In the genomic region with DNA sequence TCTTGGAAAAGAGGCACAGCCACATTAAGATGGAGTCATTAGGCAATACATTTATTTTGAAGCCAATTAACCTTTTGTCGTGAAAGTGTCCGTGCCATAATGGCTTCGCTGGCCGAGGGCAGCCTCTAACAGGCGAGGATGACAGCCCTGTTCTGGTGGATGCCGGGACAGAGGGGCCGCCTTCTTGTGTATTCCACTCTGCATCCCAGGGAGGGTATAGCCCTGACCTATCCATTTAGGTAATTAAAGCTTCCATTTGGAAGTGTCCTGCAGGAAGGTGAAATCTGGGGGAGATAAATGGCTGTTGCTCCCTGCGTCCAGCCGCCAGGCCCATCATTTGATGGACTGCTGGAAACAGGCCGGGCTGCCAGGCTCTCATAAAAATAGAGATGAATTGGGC, we compare ENCODE assay signal across 18 mouse cellular contexts.
DNase-seq lines count a peak whose midpoint lies in the region; ATAC-seq lines count a peak whose summit lies in the region.
"Had no signal": no experiment of that assay in that cellular context is flagged by ENCODE, and none has a peak within 500 bp of the region (broad histone marks: within the 10 kb centered on the region; RNA-seq: fewer than 3 reads in every experiment).

No protein-coding gene starts in this region.

- no peak overlapping the region for H3K27ac ChIP-seq in forebrain, embryonic 12.5 days
- no peak overlapping the region for H3K27ac ChIP-seq in forebrain, embryonic 13.5 days
- no peak overlapping the region for H3K27ac ChIP-seq in kidney, embryonic 16.5 days (ENCODE audit: low read length)
- H3K27ac ChIP-seq in neural tube, embryonic 12.5 days = peak overlapping the region; percentile 20; the same call in 1 of the 2 replicates
- H3K27ac ChIP-seq: midbrain, embryonic 15.5 days had no signal

- no peaks in the 10 kb centered on the region for H3K27me3 ChIP-seq in forebrain, embryonic 12.5 days
- H3K27me3 ChIP-seq in forebrain, embryonic 13.5 days = no peaks in the 10 kb centered on the region
- H3K27me3 ChIP-seq in kidney, embryonic 16.5 days (ENCODE audit: insufficient read depth, low read length) = no peaks in the 10 kb centered on the region
- no peaks in the 10 kb centered on the region for H3K27me3 ChIP-seq in neural tube, embryonic 12.5 days (replicated peaks)
- H3K27me3 ChIP-seq: midbrain, embryonic 15.5 days had no signal

- H3K9me3 ChIP-seq in forebrain, embryonic 12.5 days = no peaks in the 10 kb centered on the region
- no peaks in the 10 kb centered on the region for H3K9me3 ChIP-seq in forebrain, embryonic 13.5 days (replicated peaks)
- H3K9me3 ChIP-seq in kidney, embryonic 16.5 days (ENCODE audit: low read length) = no peaks in the 10 kb centered on the region
- no peaks in the 10 kb centered on the region for H3K9me3 ChIP-seq in neural tube, embryonic 12.5 days
- H3K9me3 ChIP-seq: midbrain, embryonic 15.5 days had no signal

- peak overlapping the region; percentile 2; the same call in 1 of the 2 replicates for H3K9ac ChIP-seq in forebrain, embryonic 12.5 days
- no peak overlapping the region for H3K9ac ChIP-seq in forebrain, embryonic 13.5 days
- no peak overlapping the region for H3K9ac ChIP-seq in kidney, embryonic 16.5 days (replicated peaks; ENCODE audit: low read length)
- H3K9ac ChIP-seq in neural tube, embryonic 12.5 days = no peak overlapping the region
- H3K9ac ChIP-seq: midbrain, embryonic 15.5 days had no signal

- H3K36me3 ChIP-seq in forebrain, embryonic 12.5 days (replicated peaks) = no peaks in the 10 kb centered on the region
- H3K36me3 ChIP-seq in forebrain, embryonic 13.5 days (ENCODE audit: poor library complexity, severe bottlenecking) = no peaks in the 10 kb centered on the region
- H3K36me3 ChIP-seq in kidney, embryonic 16.5 days (ENCODE audit: insufficient read depth, low read length) = no peaks in the 10 kb centered on the region
- no peaks in the 10 kb centered on the region for H3K36me3 ChIP-seq in neural tube, embryonic 12.5 days
- H3K36me3 ChIP-seq: midbrain, embryonic 15.5 days had no signal

- WGBS in forebrain, embryonic 12.5 days = 37% methylated on average over 10 of the region's 10 CpGs
- 36% methylated on average over 10 of the region's 10 CpGs for WGBS in forebrain, embryonic 13.5 days
- WGBS in kidney, embryonic 16.5 days = 19% methylated on average over 10 of the region's 10 CpGs
- 10% methylated on average over 10 of the region's 10 CpGs for WGBS in neural tube, embryonic 12.5 days

- no peak overlapping the region for H3K4me2 ChIP-seq in forebrain, embryonic 12.5 days
- no peak overlapping the region for H3K4me2 ChIP-seq in forebrain, embryonic 13.5 days
- peak overlapping the region; percentile 33 for H3K4me2 ChIP-seq in kidney, embryonic 16.5 days (replicated peaks; ENCODE audit: low read depth, low read length)
- peak overlapping the region; percentile 27 for H3K4me2 ChIP-seq in neural tube, embryonic 12.5 days (replicated peaks)
- H3K4me2 ChIP-seq: midbrain, embryonic 15.5 days had no signal

- peak; percentile 61 for ATAC-seq in forebrain, embryonic 12.5 days (ENCODE audit: low FRiP score)
- no peak for ATAC-seq in forebrain, embryonic 13.5 days
- ATAC-seq in kidney, embryonic 16.5 days (ENCODE audit: low FRiP score, low TSS enrichment) = no peak
- ATAC-seq in neural tube, embryonic 12.5 days (ENCODE audit: low FRiP score, low read depth) = peak; percentile 58
- ATAC-seq: intestine, embryonic 16.5 days; midbrain, embryonic 15.5 days had no signal

- no peak overlapping the region for H3K4me3 ChIP-seq in forebrain, embryonic 12.5 days (replicated peaks)
- no peak overlapping the region for H3K4me3 ChIP-seq in forebrain, embryonic 13.5 days
- no peak overlapping the region for H3K4me3 ChIP-seq in kidney, embryonic 16.5 days (ENCODE audit: low read length)
- H3K4me3 ChIP-seq in neural tube, embryonic 12.5 days = no peak overlapping the region
- H3K4me3 ChIP-seq: erythroblast, embryonic 14.5 days; midbrain, embryonic 15.5 days had no signal

- no peak for DNase-seq in kidney, adult 11 months
- DNase-seq in embryo, embryonic 9.5 days (ENCODE audit: extremely low spot score) = peak; percentile 25
- DNase-seq in lung, adult 18-20 months = no peak
- no peak for DNase-seq in frontal cortex, postnatal 10 days (ENCODE audit: low spot score in 2 of 2)
- DNase-seq: cerebellum, adult 11 months; cerebellum, postnatal 14 days; heart, adult 11 months; heart, postnatal 4 days; lung, adult 2 months; lung, postnatal 36 days; thymus, postnatal 4 days had no signal

- H3K4me1 ChIP-seq in forebrain, embryonic 12.5 days = peaks cover 11% of the 10 kb centered on the region; the same call in 1 of the 2 replicates
- peaks cover 11% of the 10 kb centered on the region for H3K4me1 ChIP-seq in forebrain, embryonic 13.5 days
- peaks cover 9% of the 10 kb centered on the region for H3K4me1 ChIP-seq in kidney, embryonic 16.5 days (ENCODE audit: insufficient read depth, low read length)
- peaks cover 10% of the 10 kb centered on the region for H3K4me1 ChIP-seq in neural tube, embryonic 12.5 days

Comparison
In these comparisons a context has a peak if more than half of its experiments do, and no peak if none do; other contexts are left out.
1. ATAC-seq: peak in forebrain, embryonic 12.5 days (single experiment) and neural tube, embryonic 12.5 days (single experiment); none in forebrain, embryonic 13.5 days (single experiment) and kidney, embryonic 16.5 days (single experiment).
2. H3K4me2 ChIP-seq: peak in kidney, embryonic 16.5 days (single experiment) and neural tube, embryonic 12.5 days (single experiment); none in forebrain, embryonic 12.5 days (single experiment) and forebrain, embryonic 13.5 days (single experiment).